Mouse (Mus musculus) myocyte (in vitro differentiated cells): ENCODE data around the gene Agap1. TPM values are rescaled to one million over a fixed set of nuclear protein-coding genes. Genes with fewer than 3 reads are reported as not detected.
A peak's percentile ranks its signal among the peaks of the same experiment; 100 is the strongest.

Experiments
- H3K27me3 ChIP-seq: one replicate; pipeline ENCODE4 v1.6.1; 2011; ENCODE audit not compliant: control insufficient read depth, insufficient read depth, insufficient read length
- H3K36me3 ChIP-seq: one replicate; pipeline ENCODE4 v1.6.1; 2011; ENCODE audit not compliant: control insufficient read depth, insufficient read depth
- H3K4me2 ChIP-seq: one replicate; pipeline ENCODE4 v1.6.1; 2011; ENCODE audit warnings: low read depth, control low read depth
- H3K4me3 ChIP-seq: one replicate; pipeline ENCODE4 v1.5.1; 2011; ENCODE audit warnings: mild to moderate bottlenecking, control low read depth, moderate library complexity
- H3K79me2 ChIP-seq: one replicate; pipeline ENCODE4 v1.6.1; 2011; ENCODE audit not compliant: control insufficient read depth, insufficient read depth
- H3ac ChIP-seq: one replicate; pipeline ENCODE4 v1.6.1; 2011; ENCODE audit not compliant: control insufficient read depth, insufficient read length
- CEBPB ChIP-seq: IDR thresholded peaks from 2 replicates; pipeline ENCODE4 v1.6.1; 2011; ENCODE audit warnings: mild to moderate bottlenecking, moderate library complexity; ENCODE audit not compliant: poor library complexity, insufficient read depth, severe bottlenecking
- E2F4 ChIP-seq: IDR thresholded peaks from one replicate; pipeline ENCODE4 v1.6.1; 2011; ENCODE audit warnings: mild to moderate bottlenecking, control low read depth, moderate library complexity; ENCODE audit not compliant: insufficient read depth
- MAX ChIP-seq: IDR thresholded peaks from one replicate; pipeline ENCODE4 v1.6.1; 2011; ENCODE audit warnings: low read depth, mild to moderate bottlenecking, control low read depth
- MYOD1 ChIP-seq, 3 experiments: IDR thresholded peaks; one replicate each; pipeline ENCODE4 v1.6.1; 2011; ENCODE audit warnings: control low read depth in 2 of 3, low read depth in 2 of 3, mild to moderate bottlenecking in 2 of 3, moderate library complexity in 1 of 3; ENCODE audit not compliant: insufficient read length in 2 of 3, control insufficient read depth in 1 of 3
- MYOG ChIP-seq, 3 experiments: IDR thresholded peaks; one replicate each; pipeline ENCODE4 v1.6.1; 2011; ENCODE audit warnings: control low read depth in 2 of 3, low read depth in 2 of 3, mild to moderate bottlenecking in 2 of 3; ENCODE audit not compliant: insufficient read length in 2 of 3, control insufficient read depth in 1 of 3, insufficient read depth in 1 of 3
- POLR2A ChIP-seq: IDR thresholded peaks from one replicate; pipeline ENCODE4 v1.6.1; 2011; ENCODE audit warnings: low read depth, mild to moderate bottlenecking, control low read depth, moderate library complexity; ENCODE audit not compliant: insufficient read length
- POLR2AphosphoS2 ChIP-seq: IDR thresholded peaks from one replicate; pipeline ENCODE4 v1.6.1; 2011; ENCODE audit warnings: low read depth, control low read depth; ENCODE audit not compliant: insufficient read length
- REST ChIP-seq: IDR thresholded peaks from one replicate; pipeline ENCODE4 v1.6.1; 2011; ENCODE audit warnings: mild to moderate bottlenecking, control low read depth, moderate library complexity; ENCODE audit not compliant: insufficient read depth, insufficient read length
- SRF ChIP-seq: IDR thresholded peaks from one replicate; pipeline ENCODE4 v1.6.1; 2011; ENCODE audit warnings: low read depth; ENCODE audit not compliant: control insufficient read depth, insufficient read length
- TCF12 ChIP-seq: IDR thresholded peaks from one replicate; pipeline ENCODE4 v1.6.1; 2011; ENCODE audit warnings: mild to moderate bottlenecking, control low read depth; ENCODE audit not compliant: poor library complexity, insufficient read depth, severe bottlenecking
- TCF3 ChIP-seq: IDR thresholded peaks from one replicate; pipeline ENCODE4 v1.6.1; 2011; ENCODE audit warnings: low read depth, control low read depth; ENCODE audit not compliant: insufficient read length
- USF1 ChIP-seq: IDR thresholded peaks from one replicate; pipeline ENCODE4 v1.6.1; 2011; ENCODE audit warnings: low read depth, mild to moderate bottlenecking, control low read depth, moderate library complexity
- polyA plus RNA-seq: library from polyadenylated mRNA; unstranded; fragments of >200 nt; fragmentation: generic; extraction: Trizol; gene quantifications from one replicate; pipeline ENCODE4 v1.2.1, GENCODE M21; 2012; ENCODE audit warnings: missing spikeins

Agap1 gene
- polyA plus RNA-seq, 1 experiment = 48.9 TPM

- peak overlapping the region; percentile 46 for H3ac ChIP-seq
- no peaks in the 10 kb centered on the region for H3K36me3 ChIP-seq
- peaks cover 70% of the 10 kb centered on the region for H3K79me2 ChIP-seq
- no peaks in the 10 kb centered on the region for H3K27me3 ChIP-seq
- TF ChIP-seq MYOD1 (IDR thresholded peaks at IDR 0.05; ENCODE audit: control insufficient read depth in 1 of 3, insufficient read length in 2 of 3, low read depth in 2 of 3) = peak in 1 of 3 experiments; percentile 19
- TF ChIP-seq REST = no peak
- peak; percentile 6 for TF ChIP-seq POLR2A
- no peak for TF ChIP-seq USF1
- peak in 1 of 3 experiments; percentile 33 for TF ChIP-seq MYOG (IDR thresholded peaks at IDR 0.05; ENCODE audit: control insufficient read depth in 1 of 3, insufficient read depth in 1 of 3, insufficient read length in 2 of 3, low read depth in 2 of 3)
- peak overlapping the region; percentile 78 for H3K4me2 ChIP-seq
- H3K4me3 ChIP-seq = peak overlapping the region; percentile 7
Measured at GRCm38 (mm10) chr1:89580999-89581765, 126.6 kb downstream of the Agap1 start.

GRCm38 (mm10) chr1:89581766-89582125, 127.1 kb downstream of the Agap1 start:
- Histone ChIP-seq H3K4me3 (peak overlapping the region; percentile 7), H3K36me3 (no peaks in the 10 kb centered on the region), H3K79me2 (peaks cover 71% of the 10 kb centered on the region), H3K4me2 (peak overlapping the region; percentile 78), H3ac (peak overlapping the region; percentile 46), H3K27me3 (no peaks in the 10 kb centered on the region)
- no peak for TF ChIP-seq TCF12
- no peak for TF ChIP-seq MAX
- TF ChIP-seq USF1 = no peak
- TF ChIP-seq E2F4 = no peak
- no peak for TF ChIP-seq REST
- TF ChIP-seq MYOD1 (IDR thresholded peaks at IDR 0.05; ENCODE audit: control insufficient read depth in 1 of 3, insufficient read length in 2 of 3, low read depth in 2 of 3) = no peak
- TF ChIP-seq SRF = no peak
- TF ChIP-seq POLR2AphosphoS2 = no peak
- no peak for TF ChIP-seq MYOG (IDR thresholded peaks at IDR 0.05; ENCODE audit: control insufficient read depth in 1 of 3, insufficient read depth in 1 of 3, insufficient read length in 2 of 3, low read depth in 2 of 3)
- no peak for TF ChIP-seq TCF3
- no peak for TF ChIP-seq CEBPB
- TF ChIP-seq POLR2A = no peak

DNA sequence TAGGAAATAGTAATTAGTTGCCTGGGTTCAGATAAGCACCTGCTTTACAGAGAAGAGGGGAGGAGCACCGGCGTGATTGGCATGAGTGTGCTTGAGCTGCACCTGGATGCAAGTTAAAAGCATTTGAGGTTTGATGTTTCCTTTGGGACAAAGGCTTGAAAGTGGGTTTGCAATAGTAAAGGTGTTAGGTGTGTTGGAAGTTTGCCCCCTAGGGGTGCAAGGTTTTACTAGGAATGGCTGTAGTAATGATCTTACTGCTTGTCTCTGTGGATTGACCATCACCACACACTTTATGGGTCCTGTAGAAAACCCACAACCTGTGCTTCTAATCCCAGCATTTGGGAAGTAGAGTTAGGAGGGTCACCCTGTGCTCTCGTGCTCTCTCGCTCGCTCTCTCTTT, 128.8 kb downstream of the Agap1 start:
- Histone ChIP-seq H3K36me3 (no peaks in the 10 kb centered on the region), H3K4me2 (peak overlapping the region; percentile 0), H3K79me2 (peaks cover 77% of the 10 kb centered on the region), H3K4me3 (no peak overlapping the region), H3ac (no peak overlapping the region), H3K27me3 (no peaks in the 10 kb centered on the region)
- TF ChIP-seq CEBPB (no peak), REST (no peak), TCF3 (no peak), POLR2A (no peak), TCF12 (no peak), MYOG (IDR thresholded peaks at IDR 0.05; ENCODE audit: control insufficient read depth in 1 of 3, insufficient read depth in 1 of 3, insufficient read length in 2 of 3, low read depth in 2 of 3) (no peak), MYOD1 (IDR thresholded peaks at IDR 0.05; ENCODE audit: control insufficient read depth in 1 of 3, insufficient read length in 2 of 3, low read depth in 2 of 3) (no peak), E2F4 (no peak), USF1 (no peak), MAX (no peak), POLR2AphosphoS2 (no peak), SRF (no peak)

GRCm38 (mm10) chr1:89586991-89587683, 132.5 kb downstream of the Agap1 start:
- Histone ChIP-seq H3K4me2 (no peak overlapping the region), H3K27me3 (no peaks in the 10 kb centered on the region), H3K4me3 (no peak overlapping the region), H3ac (no peak overlapping the region), H3K79me2 (peaks cover 100% of the 10 kb centered on the region), H3K36me3 (peaks cover 4% of the 10 kb centered on the region)
- no peak for TF ChIP-seq SRF
- no peak for TF ChIP-seq MAX
- TF ChIP-seq POLR2A = no peak
- TF ChIP-seq USF1 = no peak
- TF ChIP-seq POLR2AphosphoS2 = no peak
- TF ChIP-seq TCF12 = no peak
- no peak for TF ChIP-seq E2F4
- TF ChIP-seq MYOG (IDR thresholded peaks at IDR 0.05; ENCODE audit: control insufficient read depth in 1 of 3, insufficient read depth in 1 of 3, insufficient read length in 2 of 3, low read depth in 2 of 3) = no peak
- no peak for TF ChIP-seq MYOD1 (IDR thresholded peaks at IDR 0.05; ENCODE audit: control insufficient read depth in 1 of 3, insufficient read length in 2 of 3, low read depth in 2 of 3)
- TF ChIP-seq CEBPB = no peak
- no peak for TF ChIP-seq REST
- TF ChIP-seq TCF3 = no peak
